Mouse (Mus musculus): ENCODE measurements around the gene Gbx1.

Gbx1 gene

GRCm38 (mm10) chr5:24524522-24524921 is 2.5 kb downstream of the Gbx1 start:
- DNase-seq = no peak

- DNase-seq = peak; percentile 32
Observed at GRCm38 (mm10) chr5:24523806-24524205, 3.2 kb downstream of the Gbx1 start.

- DNase-seq = no peak
Observed at GRCm38 (mm10) chr5:24521366-24521765, 5.6 kb downstream of the Gbx1 start.

GRCm38 (mm10) chr5:24512271-24512670 is 14.7 kb downstream of the Gbx1 start:
- peak; percentile 14 for DNase-seq

GRCm38 (mm10) chr5:24510635-24511034 is 16.4 kb downstream of the Gbx1 start:
- DNase-seq = peak; percentile 12

GRCm38 (mm10) chr5:24508406-24508805 is 18.6 kb downstream of the Gbx1 start:
- no peak for DNase-seq

GRCm38 (mm10) chr5:24505513-24505912 is 21.5 kb downstream of the Gbx1 start:
- DNase-seq = no peak

- DNase-seq = no peak
Observed at GRCm38 (mm10) chr5:24502786-24503185, 24.2 kb downstream of the Gbx1 start.

GRCm38 (mm10) chr5:24500851-24501250 is 26.2 kb downstream of the Gbx1 start:
- no peak for DNase-seq

- no peak for DNase-seq
Observed at GRCm38 (mm10) chr5:24499113-24499512, 27.9 kb downstream of the Gbx1 start.

GRCm38 (mm10) chr5:24497526-24497925 is 29.5 kb downstream of the Gbx1 start:
- no peak for DNase-seq

- no peak for DNase-seq
Observed at GRCm38 (mm10) chr5:24496756-24497155, 30.2 kb downstream of the Gbx1 start.

GRCm38 (mm10) chr5:24495019-24495418 is 32.0 kb downstream of the Gbx1 start:
- DNase-seq = no peak

GRCm38 (mm10) chr5:24492546-24493285 is 34.3 kb downstream of the Gbx1 start:
- no peak for DNase-seq

- DNase-seq = no peak
Observed at GRCm38 (mm10) chr5:24490413-24490920, 36.5 kb downstream of the Gbx1 start.

GRCm38 (mm10) chr5:24486738-24487137 is 40.3 kb downstream of the Gbx1 start:
- no peak for DNase-seq

- peak; percentile 90 for DNase-seq
Observed at GRCm38 (mm10) chr5:24486097-24486496, 40.9 kb downstream of the Gbx1 start.

GRCm38 (mm10) chr5:24484963-24485362 is 42.0 kb downstream of the Gbx1 start:
- DNase-seq = peak; percentile 50

GRCm38 (mm10) chr5:24483326-24483725 is 43.7 kb downstream of the Gbx1 start:
- DNase-seq = peak; percentile 84

- DNase-seq = peak; percentile 46
Observed at GRCm38 (mm10) chr5:24482247-24483079, 44.5 kb downstream of the Gbx1 start.

GRCm38 (mm10) chr5:24481647-24482046 is 45.4 kb downstream of the Gbx1 start:
- DNase-seq = peak; percentile 86

GRCm38 (mm10) chr5:24477909-24478308 is 49.1 kb downstream of the Gbx1 start:
- no peak for DNase-seq

- DNase-seq = no peak
Observed at GRCm38 (mm10) chr5:24475476-24476241, 51.3 kb downstream of the Gbx1 start.

All from embryo, embryonic 11 days (tissue).